Mouse (Mus musculus): ENCODE results near the gene Myh9. TPM values are rescaled to one million over a fixed set of nuclear protein-coding genes. Genes with fewer than 3 reads are reported as not detected.
"Not testable (repeated sequence)": the region's sequence is repeated elsewhere in the genome, so short reads cannot be mapped to it uniquely, and the experiment has no call there.

The Myh9 gene
- total and polyA plus RNA-seq, 2 experiments from 2014 or later: 9.1 to 33.6 TPM

GRCm38 (mm10) chr15:77872996-77873395 is 31.0 kb upstream of the Myh9 start:
- Histone ChIP-seq H3K4me1 (ENCODE audit: insufficient read depth, low read length) (no peaks in the 10 kb centered on the region), H3K4me2 (ENCODE audit: low read depth, low read length) (no peak overlapping the region), H3K36me3 (ENCODE audit: insufficient read depth, low read length) (no peaks in the 10 kb centered on the region), H3K9ac (replicated peaks; ENCODE audit: low read length) (no peak overlapping the region), H3K27me3 (ENCODE audit: insufficient read depth, low read length) (no peaks in the 10 kb centered on the region), H3K9me3 (ENCODE audit: low read length) (no peaks in the 10 kb centered on the region), H3K27ac (no peak overlapping the region), H3K4me3 (ENCODE audit: low read length) (no peak overlapping the region)
- 81% methylated on average over 3 of the region's 3 CpGs for WGBS
- ATAC-seq (no peak), DNase-seq (ENCODE audit: low spot score) (no peak)
- TF ChIP-seq CTCF (IDR thresholded peaks at IDR 0.05; ENCODE audit: low read depth): no peak

DNA sequence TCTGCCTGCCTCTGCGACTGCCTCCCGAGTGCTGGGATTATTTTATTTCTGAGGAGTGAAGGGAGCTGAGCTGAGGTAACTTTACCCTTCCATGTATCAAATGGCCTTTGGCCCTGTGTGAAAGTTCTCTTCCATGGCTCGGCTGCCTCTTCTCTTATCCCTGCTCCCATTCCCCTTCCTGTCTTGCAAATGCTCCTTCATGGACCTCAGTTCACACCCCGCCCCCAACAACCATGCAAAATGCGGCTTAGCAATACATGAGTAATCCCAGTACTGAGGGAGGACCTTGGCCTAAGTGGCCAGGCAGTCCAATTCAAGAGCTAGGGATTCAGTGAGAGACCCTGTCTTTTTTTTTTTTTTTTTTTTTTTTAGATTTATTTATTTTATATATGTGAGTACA is 26.4 kb upstream of the Myh9 start:
- Histone ChIP-seq H3K27me3 (ENCODE audit: insufficient read depth, low read length) (no peaks in the 10 kb centered on the region), H3K4me3 (ENCODE audit: low read length) (no peak overlapping the region), H3K4me1 (ENCODE audit: insufficient read depth, low read length) (no peaks in the 10 kb centered on the region), H3K9me3 (ENCODE audit: low read length) (no peaks in the 10 kb centered on the region), H3K4me2 (ENCODE audit: low read depth, low read length) (no peak overlapping the region), H3K27ac (no peak overlapping the region), H3K9ac (replicated peaks; ENCODE audit: low read length) (no peak overlapping the region), H3K36me3 (ENCODE audit: insufficient read depth, low read length) (no peaks in the 10 kb centered on the region)
- no peak for DNase-seq (ENCODE audit: low spot score)
- no peak for TF ChIP-seq CTCF (IDR thresholded peaks at IDR 0.05; ENCODE audit: low read depth)
- ATAC-seq: no peak
- 94% methylated on average over 5 of the region's 5 CpGs for WGBS

GRCm38 (mm10) chr15:77867231-77867968 is 25.4 kb upstream of the Myh9 start:
- not testable (repeated sequence) for H3K9me3 ChIP-seq (ENCODE audit: low read length); H3K27ac ChIP-seq; ATAC-seq; H3K9ac ChIP-seq (replicated peaks; ENCODE audit: low read length); H3K36me3 ChIP-seq (ENCODE audit: insufficient read depth, low read length); H3K4me2 ChIP-seq (ENCODE audit: low read depth, low read length); H3K4me1 ChIP-seq (ENCODE audit: insufficient read depth, low read length); H3K27me3 ChIP-seq (ENCODE audit: insufficient read depth, low read length); DNase-seq (ENCODE audit: low spot score); H3K4me3 ChIP-seq (ENCODE audit: low read length)
- 92% methylated on average over 8 of the region's 10 CpGs for WGBS

DNA sequence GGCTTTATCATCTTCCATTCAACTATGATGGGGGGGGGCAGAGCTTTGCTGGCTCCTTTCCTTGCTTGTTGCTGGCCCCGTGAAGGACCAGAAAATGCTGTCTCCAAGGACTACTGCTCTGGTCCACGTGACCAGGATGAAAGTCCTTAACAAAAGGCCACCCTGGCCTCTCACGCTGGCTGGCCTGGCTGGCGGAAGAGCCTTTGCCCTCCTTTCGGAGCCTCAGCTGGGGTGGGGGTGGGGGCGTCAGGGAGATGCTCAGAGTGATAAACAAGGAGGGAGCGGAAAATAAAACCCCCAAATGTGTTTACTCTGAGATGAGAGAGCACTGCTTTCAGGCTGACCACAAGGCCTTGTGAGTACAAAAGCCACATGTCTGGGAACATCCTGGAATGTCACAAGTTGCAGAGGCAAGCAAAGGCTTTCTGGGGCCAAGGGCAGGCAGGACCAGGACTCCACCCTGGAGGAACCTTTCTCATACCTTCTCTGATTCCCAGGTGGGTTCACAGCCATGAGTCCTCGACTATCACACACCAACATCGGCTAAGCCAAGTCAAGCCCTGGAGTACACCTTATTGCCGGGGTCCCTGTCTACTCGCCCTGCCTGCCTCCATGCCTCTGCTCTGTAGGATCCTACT is 24.7 kb upstream of the Myh9 start:
- H3K36me3 ChIP-seq (ENCODE audit: insufficient read depth, low read length): no peaks in the 10 kb centered on the region
- no peak for ATAC-seq
- no peaks in the 10 kb centered on the region for H3K4me1 ChIP-seq (ENCODE audit: insufficient read depth, low read length)
- H3K4me3 ChIP-seq (ENCODE audit: low read length): no peak overlapping the region
- no peaks in the 10 kb centered on the region for H3K9me3 ChIP-seq (ENCODE audit: low read length)
- no peak overlapping the region for H3K27ac ChIP-seq
- H3K9ac ChIP-seq (replicated peaks; ENCODE audit: low read length): no peak overlapping the region
- no peaks in the 10 kb centered on the region for H3K27me3 ChIP-seq (ENCODE audit: insufficient read depth, low read length)
- DNase-seq (ENCODE audit: low spot score): peak; percentile 32
- H3K4me2 ChIP-seq (ENCODE audit: low read depth, low read length): no peak overlapping the region
- whole genome bisulfite sequencing: 43% methylated on average over 11 of the region's 11 CpGs
- TF ChIP-seq CTCF (IDR thresholded peaks at IDR 0.05; ENCODE audit: low read depth): no peak

DNA sequence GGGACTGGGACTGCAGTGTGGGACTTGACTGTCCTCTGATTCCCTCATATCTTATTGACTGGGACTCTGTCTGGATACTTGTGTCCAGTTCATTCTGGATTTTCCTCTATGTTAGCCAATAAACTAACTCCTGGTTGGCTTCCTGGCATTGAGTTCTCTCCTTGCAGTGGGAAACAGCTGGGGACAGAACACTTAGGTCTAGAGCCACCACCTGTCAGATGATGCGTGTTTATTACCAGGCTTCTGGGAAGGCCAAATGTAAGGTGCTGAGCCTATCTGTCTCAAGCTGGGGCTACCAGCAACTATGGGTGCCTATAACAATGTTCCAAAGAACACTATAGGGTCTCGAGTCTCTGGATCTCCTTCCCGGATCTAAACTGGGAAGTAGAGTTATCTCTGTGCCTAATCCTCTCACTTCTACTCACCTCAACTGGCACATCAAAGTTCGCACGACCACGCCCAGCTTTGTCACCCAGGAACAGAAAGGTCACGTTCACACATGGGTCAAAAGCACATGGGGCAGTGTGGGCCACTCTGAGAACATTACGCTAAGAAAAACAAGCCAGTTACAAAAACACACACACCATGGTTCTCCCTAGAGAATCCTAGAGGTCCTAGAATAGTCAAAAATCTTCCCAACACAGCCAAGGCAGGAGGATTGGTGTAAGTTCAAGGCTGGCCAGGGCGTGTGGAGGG is 22.2 kb upstream of the Myh9 start:
- H3K4me1 ChIP-seq (ENCODE audit: insufficient read depth, low read length): no peaks in the 10 kb centered on the region

GRCm38 (mm10) chr15:77862991-77863972 is 21.3 kb upstream of the Myh9 start:
- WGBS: 89% methylated on average over 22 of the region's 22 CpGs
- ATAC-seq (no peak), DNase-seq (ENCODE audit: low spot score) (no peak)
- H3K9me3 ChIP-seq (ENCODE audit: low read length): no peaks in the 10 kb centered on the region
- no peaks in the 10 kb centered on the region for H3K4me1 ChIP-seq (ENCODE audit: insufficient read depth, low read length)
- H3K27ac ChIP-seq: no peak overlapping the region
- no peak for TF ChIP-seq CTCF (IDR thresholded peaks at IDR 0.05; ENCODE audit: low read depth)
- H3K27me3 ChIP-seq (ENCODE audit: insufficient read depth, low read length): no peaks in the 10 kb centered on the region
- H3K4me2 ChIP-seq (ENCODE audit: low read depth, low read length): no peak overlapping the region
- H3K4me3 ChIP-seq (ENCODE audit: low read length): no peak overlapping the region
- H3K36me3 ChIP-seq (ENCODE audit: insufficient read depth, low read length): no peaks in the 10 kb centered on the region
- no peak overlapping the region for H3K9ac ChIP-seq (replicated peaks; ENCODE audit: low read length)

More for the DNA sequence above, 22.2 kb upstream of the Myh9 start:
- Histone ChIP-seq H3K4me2 (ENCODE audit: low read depth, low read length) (no peak overlapping the region), H3K27ac (no peak overlapping the region), H3K9ac (replicated peaks; ENCODE audit: low read length) (no peak overlapping the region), H3K4me3 (ENCODE audit: low read length) (no peak overlapping the region), H3K27me3 (ENCODE audit: insufficient read depth, low read length) (no peaks in the 10 kb centered on the region), H3K36me3 (ENCODE audit: insufficient read depth, low read length) (no peaks in the 10 kb centered on the region), H3K9me3 (ENCODE audit: low read length) (no peaks in the 10 kb centered on the region)
- 89% methylated on average over 9 of the region's 9 CpGs for WGBS
- TF ChIP-seq CTCF (IDR thresholded peaks at IDR 0.05; ENCODE audit: low read depth): no peak
- ATAC-seq (no peak), DNase-seq (ENCODE audit: low spot score) (no peak)

Data from hindbrain, postnatal 0 days (tissue).